Mouse (Mus musculus): ENCODE measurements at regions not wholly inside any gene's neighbourhood (a gene's known extent, or its start where the extent isn't known, plus 50 kb on each side); places are given as distances from the start of the nearest gene placed in this dataset.

DNA sequence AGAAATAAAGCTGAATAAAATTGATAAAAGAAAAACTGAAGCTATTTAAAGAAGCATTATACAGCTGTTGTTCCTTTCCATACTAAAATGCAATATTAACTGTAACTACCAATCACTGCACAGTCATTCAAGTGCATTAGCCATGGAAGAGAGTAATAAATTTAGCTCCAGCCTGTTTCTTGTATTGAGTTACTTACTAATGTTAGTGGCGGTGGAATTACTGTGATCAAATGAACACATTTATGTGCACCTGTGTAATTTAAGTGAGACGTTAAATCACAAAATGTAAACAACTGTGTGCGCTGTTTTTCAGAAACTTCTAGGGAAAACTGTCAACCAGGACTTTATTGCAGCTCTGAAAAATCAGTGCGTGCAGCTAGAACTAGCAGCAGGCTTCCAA is 222.4 kb downstream of the Tusc1 start:
- DNase-seq (ENCODE audit: low read depth, low spot score), result no peak

- DNase-seq (ENCODE audit: low read depth, low spot score), result peak; percentile 10
Measured at GRCm38 (mm10) chr4:93094092-93094491, 241.2 kb downstream of the Tusc1 start.

- DNase-seq (ENCODE audit: low read depth, low spot score), result no peak
Measured at GRCm38 (mm10) chr4:93063531-93063930, 271.8 kb downstream of the Tusc1 start.

Data from brain, adult 2 months (tissue).